Mouse (Mus musculus): ENCODE data around the gene Phc1. TPM values are rescaled to one million over a fixed set of nuclear protein-coding genes. Genes with fewer than 3 reads are reported as not detected.
A peak's percentile ranks its signal among the peaks of the same experiment; 100 is the strongest.

The Phc1 gene
- total RNA-seq, 4 experiments from 2014 or later, result 15.8 to 22.7 (median 20.1) TPM

DNA sequence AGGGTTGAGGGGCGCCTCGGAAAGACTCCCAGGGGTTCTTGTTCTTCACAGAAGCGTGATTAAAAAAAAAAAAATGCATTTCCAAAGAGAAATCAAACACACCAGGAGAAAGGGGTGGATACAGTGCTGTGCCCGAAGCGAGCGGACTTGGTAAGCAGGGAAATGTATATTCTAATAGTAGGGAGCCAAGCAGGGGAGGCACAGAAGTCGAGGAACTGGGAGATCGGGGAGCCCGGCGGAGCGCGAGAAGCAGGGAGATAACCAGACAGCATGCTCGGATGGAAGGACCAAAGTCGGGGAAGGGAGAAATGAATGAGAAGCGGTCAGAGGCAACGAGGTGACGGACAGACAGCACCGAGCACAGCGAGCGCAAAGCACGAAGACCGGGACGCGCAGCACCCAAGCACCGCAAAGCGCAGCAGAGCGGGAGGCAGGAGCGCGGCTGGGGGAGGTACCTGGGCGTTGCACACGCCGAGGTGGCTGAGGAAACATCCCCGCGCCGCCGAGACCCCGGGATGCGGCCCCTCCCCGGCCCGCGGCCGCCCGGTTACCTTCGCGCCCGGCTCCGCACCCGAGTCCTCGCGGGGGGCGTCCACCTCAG is 1.2 kb downstream of the Phc1 start:
- DNase-seq (ENCODE audit: low spot score), result peak; percentile 30

GRCm38 (mm10) chr6:122337546-122337945 is 2.8 kb downstream of the Phc1 start:
- peak; percentile 28 for DNase-seq (ENCODE audit: low spot score)

- DNase-seq (ENCODE audit: low spot score), result no peak
Observed at GRCm38 (mm10) chr6:122334786-122335340, 5.5 kb downstream of the Phc1 start.

- DNase-seq (ENCODE audit: low spot score), result no peak
Observed at GRCm38 (mm10) chr6:122333081-122333612, 7.2 kb downstream of the Phc1 start.

DNA sequence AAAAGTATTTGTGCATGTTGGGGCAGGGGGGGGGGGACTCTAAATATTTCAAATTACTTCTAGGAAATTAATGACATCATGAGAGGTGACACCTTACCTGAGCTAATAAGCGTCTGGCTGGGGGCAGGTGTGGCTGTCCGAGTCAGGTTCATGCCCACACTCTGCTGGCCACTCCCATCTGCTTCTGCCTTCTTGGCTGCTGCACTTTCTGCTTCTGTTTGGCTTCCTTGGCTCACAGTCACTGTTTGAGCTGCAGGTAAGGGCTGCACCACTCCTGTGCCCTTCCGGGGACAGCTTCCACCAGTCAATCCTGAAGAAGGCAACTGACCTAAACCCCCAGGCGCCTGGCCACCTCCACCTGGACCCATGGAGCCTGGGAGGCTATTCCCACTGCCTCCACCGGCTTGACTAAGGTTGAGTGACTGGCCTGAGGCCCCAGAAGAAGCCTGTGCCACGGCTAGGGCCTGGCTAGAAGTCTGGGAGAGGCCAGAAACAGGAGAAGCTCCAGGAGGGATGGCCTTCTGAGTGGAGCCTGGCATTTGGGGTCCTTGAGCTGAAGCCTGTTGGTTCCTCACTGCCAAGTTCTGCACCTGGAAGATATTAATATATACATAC is 14.9 kb downstream of the Phc1 start:
- DNase-seq (ENCODE audit: low spot score), result no peak

DNA sequence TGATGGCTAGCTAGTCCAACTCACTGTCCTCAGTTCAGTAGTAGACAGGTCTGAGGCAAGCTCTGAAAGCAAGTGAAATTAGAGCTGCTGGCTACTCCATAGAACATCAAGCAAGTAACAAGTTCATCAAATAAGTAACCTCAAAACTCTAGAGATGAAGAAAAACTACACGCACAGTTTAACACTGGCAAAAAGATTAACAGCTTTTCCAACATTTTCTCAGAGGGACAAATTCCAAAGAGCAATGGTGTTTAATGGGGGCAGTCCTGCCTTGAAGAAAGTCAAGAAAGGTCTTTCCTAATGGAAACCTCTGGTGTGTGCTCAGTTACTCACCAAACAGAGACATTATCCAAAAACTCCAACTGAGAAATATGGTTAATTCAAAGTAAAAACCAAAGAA is 21.6 kb downstream of the Phc1 start:
- DNase-seq (ENCODE audit: low spot score), result no peak

- no peak for DNase-seq (ENCODE audit: low spot score)
Observed at GRCm38 (mm10) chr6:122310187-122310820, 30.1 kb downstream of the Phc1 start.

DNA sequence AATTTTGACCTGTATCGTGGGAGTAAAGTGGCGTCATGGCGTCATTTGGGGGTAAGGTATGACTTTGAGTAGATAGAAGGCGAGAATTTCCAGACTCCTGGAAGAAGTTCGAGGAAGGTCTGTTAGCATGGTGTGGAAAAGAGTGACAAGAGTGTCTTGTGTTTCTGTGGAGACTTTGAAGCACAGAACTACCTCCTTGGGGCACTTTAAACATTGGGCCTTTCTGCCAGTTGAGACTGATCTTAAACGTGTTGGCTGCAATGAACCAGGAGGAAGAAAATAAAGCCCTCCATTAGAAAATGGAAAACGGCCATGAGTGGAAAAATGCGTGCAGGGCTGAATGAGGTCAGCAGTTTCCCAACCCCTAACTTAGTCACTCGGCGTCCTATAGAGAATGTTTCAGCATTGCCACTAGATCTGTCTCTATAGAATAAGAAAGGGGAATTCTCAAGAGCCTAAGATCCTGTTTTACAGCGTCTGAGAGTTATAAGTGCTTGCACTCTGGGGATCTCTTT is 30.9 kb downstream of the Phc1 start:
- DNase-seq (ENCODE audit: low spot score), result no peak

GRCm38 (mm10) chr6:122308505-122309393 is 31.6 kb downstream of the Phc1 start, which contains the start of gene M6pr:
Gene M6pr (plus strand): TSS chr6:122308720.
- peak; percentile 97 for DNase-seq (ENCODE audit: low spot score)

- DNase-seq (ENCODE audit: low spot score), result no peak
Observed at GRCm38 (mm10) chr6:122308136-122308504, 32.2 kb downstream of the Phc1 start.

GRCm38 (mm10) chr6:122306707-122307106 is 33.7 kb downstream of the Phc1 start:
- DNase-seq (ENCODE audit: low spot score), result no peak

GRCm38 (mm10) chr6:122304790-122305555 is 35.4 kb downstream of the Phc1 start:
- no peak for DNase-seq (ENCODE audit: low spot score)

GRCm38 (mm10) chr6:122304355-122304754 is 36.0 kb downstream of the Phc1 start:
- peak; percentile 51 for DNase-seq (ENCODE audit: low spot score)

- no peak for DNase-seq (ENCODE audit: low spot score)
Observed at GRCm38 (mm10) chr6:122303526-122303925, 36.8 kb downstream of the Phc1 start.

GRCm38 (mm10) chr6:122302661-122303060 is 37.7 kb downstream of the Phc1 start:
- no peak for DNase-seq (ENCODE audit: low spot score)

GRCm38 (mm10) chr6:122302121-122302520 is 38.2 kb downstream of the Phc1 start:
- DNase-seq (ENCODE audit: low spot score), result no peak

DNA sequence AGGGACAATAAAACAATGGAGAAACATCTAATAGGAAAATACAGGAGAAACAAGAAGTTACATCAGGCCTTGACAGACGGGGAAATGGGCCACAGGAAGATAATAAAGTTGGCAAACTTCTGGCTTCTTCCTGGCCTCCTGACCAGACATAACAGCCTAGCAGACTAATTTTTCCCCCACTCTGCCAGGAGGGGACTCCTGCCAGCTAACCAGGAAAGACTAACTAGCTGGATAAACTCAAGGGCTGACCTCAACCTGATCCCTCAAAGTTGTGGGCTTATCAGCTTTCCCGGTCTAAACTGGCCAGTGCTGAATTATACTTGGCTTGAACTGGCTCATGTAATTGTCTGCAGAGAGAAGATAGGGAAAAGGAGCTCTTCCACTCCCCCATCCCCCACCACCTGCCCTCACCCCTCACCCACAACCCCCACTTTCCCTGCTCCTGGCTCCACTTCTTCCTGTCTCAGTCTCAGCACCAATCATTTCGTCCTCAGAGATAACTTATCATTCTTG is 40.7 kb downstream of the Phc1 start:
- no peak for DNase-seq (ENCODE audit: low spot score)

- no peak for DNase-seq (ENCODE audit: low spot score)
Observed at GRCm38 (mm10) chr6:122298223-122298609, 42.1 kb downstream of the Phc1 start.

DNA sequence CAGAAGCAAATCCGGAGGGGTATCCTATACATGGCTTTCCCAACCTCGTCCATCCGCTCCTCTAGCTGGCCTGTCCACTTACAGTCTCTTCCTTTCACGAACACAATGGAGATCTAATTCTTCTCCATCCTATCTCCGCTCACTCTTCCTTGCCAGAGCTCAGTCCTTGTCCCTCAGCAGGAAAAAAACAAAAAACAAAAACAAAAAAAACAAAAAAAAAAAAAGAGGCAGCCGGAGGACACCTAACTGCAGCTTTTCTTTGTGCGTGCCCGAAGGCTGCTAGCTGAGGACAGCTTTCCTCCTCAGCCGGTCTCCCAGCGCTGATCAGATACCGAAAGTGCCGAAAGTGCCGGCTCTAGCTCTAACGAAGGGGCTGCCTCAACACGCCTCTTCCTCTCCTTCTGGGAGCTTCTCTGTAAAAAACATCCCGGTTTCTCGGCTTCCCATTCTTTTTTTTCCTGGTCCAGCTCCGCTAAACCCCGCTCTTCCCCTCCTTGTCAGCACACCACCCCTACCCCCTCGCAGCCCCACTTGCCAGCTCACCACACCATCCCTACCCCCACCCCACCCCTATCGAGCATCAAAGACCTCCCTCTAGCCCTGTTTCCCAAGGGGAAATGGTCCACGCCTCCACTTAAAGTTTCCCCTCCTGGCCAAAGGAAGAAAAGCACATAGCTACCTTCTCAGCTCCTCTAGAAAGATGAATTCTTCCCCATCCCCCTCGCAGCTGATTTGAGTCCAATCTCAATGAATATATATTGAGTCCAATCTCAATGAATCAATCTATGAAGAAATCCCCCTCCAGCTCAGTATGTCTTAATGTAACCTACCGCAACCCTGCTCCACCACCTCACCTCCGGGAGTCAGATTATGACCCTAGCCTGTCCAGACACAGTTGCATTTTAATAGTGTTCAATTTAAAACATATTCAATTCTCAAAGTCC is 42.8 kb downstream of the Phc1 start:
- no peak for DNase-seq (ENCODE audit: low spot score)

All from heart, adult 8-10 months (tissue).